Mouse (Mus musculus): Measurements from ENCODE around the gene Cntn5. TPM values are rescaled to one million over a fixed set of nuclear protein-coding genes. Genes with fewer than 3 reads are reported as not detected.

Gene Cntn5
- polyA plus RNA-seq, 1 experiment from 2014 or later, result 0.84 TPM

DNA sequence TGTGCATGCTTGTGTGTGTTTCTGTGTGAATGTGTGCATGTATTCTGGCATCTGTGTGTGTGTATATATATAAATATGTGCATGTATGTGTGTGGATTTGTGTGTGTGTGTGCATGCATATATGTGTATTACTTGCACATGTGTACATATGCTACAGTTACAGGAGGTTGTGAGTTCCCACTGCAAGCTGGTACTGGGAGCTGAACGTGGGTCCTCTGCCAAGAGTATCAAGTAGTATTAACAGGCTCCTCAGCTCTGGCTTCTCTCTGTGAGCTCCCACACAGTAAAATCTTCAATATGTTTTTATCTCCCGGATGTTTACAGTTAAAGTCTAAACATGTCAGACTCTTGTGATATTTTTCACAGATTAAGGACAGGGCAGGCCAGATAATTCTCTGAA is 833.3 kb downstream of the Cntn5 start:
- no peak for DNase-seq (ENCODE audit: low spot score)
- no peaks in the 10 kb centered on the region for H3K27me3 ChIP-seq (ENCODE audit: control insufficient read depth, insufficient read depth, low read length)
- H3K4me2 ChIP-seq (ENCODE audit: low read depth), result no peak overlapping the region
- no peaks in the 10 kb centered on the region for H3K4me1 ChIP-seq (ENCODE audit: control insufficient read depth, insufficient read depth, low read length)
- H3K36me3 ChIP-seq (ENCODE audit: control insufficient read depth, insufficient read depth, low read length), result no peaks in the 10 kb centered on the region
- no peaks in the 10 kb centered on the region for H3K9me3 ChIP-seq (ENCODE audit: control insufficient read depth, low read length)
- WGBS, result 77% methylated on average over 2 of the region's 2 CpGs
- no peak overlapping the region for H3K9ac ChIP-seq (ENCODE audit: low read length)
- H3K4me3 ChIP-seq (ENCODE audit: low read depth, low read length), result no peak overlapping the region
- no peak for ATAC-seq (ENCODE audit: insufficient read depth, low FRiP score, low TSS enrichment)
- H3K27ac ChIP-seq (ENCODE audit: low read depth, low read length), result no peak overlapping the region

- no peaks in the 10 kb centered on the region for H3K27me3 ChIP-seq (ENCODE audit: control insufficient read depth, insufficient read depth, low read length)
- no peak overlapping the region for H3K27ac ChIP-seq (ENCODE audit: low read depth, low read length)
- no peak overlapping the region for H3K4me3 ChIP-seq (ENCODE audit: low read depth, low read length)
- DNase-seq (ENCODE audit: low spot score) (no peak), ATAC-seq (ENCODE audit: insufficient read depth, low FRiP score, low TSS enrichment) (no peak; the same call in 1 of the 2 replicates)
- WGBS, result 83% methylated on average over 4 of the region's 4 CpGs
- no peak overlapping the region for H3K9ac ChIP-seq (ENCODE audit: low read length)
- no peaks in the 10 kb centered on the region for H3K36me3 ChIP-seq (ENCODE audit: control insufficient read depth, insufficient read depth, low read length)
- no peak overlapping the region for H3K4me2 ChIP-seq (ENCODE audit: low read depth)
- no peaks in the 10 kb centered on the region for H3K4me1 ChIP-seq (ENCODE audit: control insufficient read depth, insufficient read depth, low read length)
- H3K9me3 ChIP-seq (ENCODE audit: control insufficient read depth, low read length), result no peaks in the 10 kb centered on the region
Measured at GRCm38 (mm10) chr9:10044969-10045789, 859.4 kb downstream of the Cntn5 start.

GRCm38 (mm10) chr9:10043001-10043400 is 861.6 kb downstream of the Cntn5 start:
- ATAC-seq (ENCODE audit: insufficient read depth, low FRiP score, low TSS enrichment), result no peak
- WGBS, result 87% methylated on average over 3 of the region's 3 CpGs

GRCm38 (mm10) chr9:10015129-10015528 is 889.4 kb downstream of the Cntn5 start:
- Histone ChIP-seq H3K4me1 (ENCODE audit: control insufficient read depth, insufficient read depth, low read length) (no peaks in the 10 kb centered on the region), H3K9me3 (ENCODE audit: control insufficient read depth, low read length) (no peaks in the 10 kb centered on the region), H3K36me3 (ENCODE audit: control insufficient read depth, insufficient read depth, low read length) (no peaks in the 10 kb centered on the region), H3K9ac (ENCODE audit: low read length) (no peak overlapping the region), H3K27me3 (ENCODE audit: control insufficient read depth, insufficient read depth, low read length) (no peaks in the 10 kb centered on the region), H3K4me2 (ENCODE audit: low read depth) (no peak overlapping the region), H3K27ac (ENCODE audit: low read depth, low read length) (no peak overlapping the region), H3K4me3 (ENCODE audit: low read depth, low read length) (no peak overlapping the region)
- no peak for ATAC-seq (ENCODE audit: insufficient read depth, low FRiP score, low TSS enrichment)
- DNase-seq (ENCODE audit: low spot score), result no peak
- 73% methylated on average over 3 of the region's 3 CpGs for WGBS

More at GRCm38 (mm10) chr9:10043001-10043400, 861.6 kb downstream of the Cntn5 start:
- no peaks in the 10 kb centered on the region for H3K9me3 ChIP-seq (ENCODE audit: control insufficient read depth, low read length)
- DNase-seq (ENCODE audit: low spot score), result no peak
- H3K27me3 ChIP-seq (ENCODE audit: control insufficient read depth, insufficient read depth, low read length), result no peaks in the 10 kb centered on the region
- no peaks in the 10 kb centered on the region for H3K36me3 ChIP-seq (ENCODE audit: control insufficient read depth, insufficient read depth, low read length)
- H3K4me3 ChIP-seq (ENCODE audit: low read depth, low read length), result no peak overlapping the region
- H3K4me1 ChIP-seq (ENCODE audit: control insufficient read depth, insufficient read depth, low read length), result no peaks in the 10 kb centered on the region
- no peak overlapping the region for H3K4me2 ChIP-seq (ENCODE audit: low read depth)
- no peak overlapping the region for H3K27ac ChIP-seq (ENCODE audit: low read depth, low read length)
- no peak overlapping the region for H3K9ac ChIP-seq (ENCODE audit: low read length)

DNA sequence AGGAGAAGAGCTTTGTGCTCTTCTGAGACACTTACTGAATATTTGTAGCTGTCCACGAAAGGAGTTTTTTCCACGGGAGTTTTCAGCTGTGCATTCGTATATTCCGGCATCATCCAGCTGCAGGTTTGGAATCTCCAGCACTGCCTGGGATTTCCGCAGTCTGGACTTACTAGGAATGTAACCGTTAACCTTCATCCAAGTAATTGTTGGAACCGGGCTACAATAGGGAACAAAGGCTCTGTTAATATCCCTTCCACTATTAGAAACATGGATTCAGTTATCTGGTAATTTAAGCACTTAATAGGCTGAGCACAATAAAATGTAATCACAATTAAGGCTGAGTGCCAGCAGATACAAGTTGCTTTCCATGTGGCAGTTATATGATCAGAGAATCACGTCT is 920.5 kb downstream of the Cntn5 start:
- DNase-seq (ENCODE audit: low spot score), result no peak
- ATAC-seq (ENCODE audit: insufficient read depth, low FRiP score, low TSS enrichment), result no peak
- Histone ChIP-seq H3K4me2 (ENCODE audit: low read depth) (no peak overlapping the region), H3K27ac (ENCODE audit: low read depth, low read length) (no peak overlapping the region), H3K27me3 (ENCODE audit: control insufficient read depth, insufficient read depth, low read length) (no peaks in the 10 kb centered on the region), H3K9me3 (ENCODE audit: control insufficient read depth, low read length) (no peaks in the 10 kb centered on the region), H3K9ac (ENCODE audit: low read length) (no peak overlapping the region), H3K4me1 (ENCODE audit: control insufficient read depth, insufficient read depth, low read length) (no peaks in the 10 kb centered on the region), H3K36me3 (ENCODE audit: control insufficient read depth, insufficient read depth, low read length) (no peaks in the 10 kb centered on the region), H3K4me3 (ENCODE audit: low read depth, low read length) (no peak overlapping the region)
- WGBS, result 85% methylated on average over 8 of the region's 8 CpGs

DNA sequence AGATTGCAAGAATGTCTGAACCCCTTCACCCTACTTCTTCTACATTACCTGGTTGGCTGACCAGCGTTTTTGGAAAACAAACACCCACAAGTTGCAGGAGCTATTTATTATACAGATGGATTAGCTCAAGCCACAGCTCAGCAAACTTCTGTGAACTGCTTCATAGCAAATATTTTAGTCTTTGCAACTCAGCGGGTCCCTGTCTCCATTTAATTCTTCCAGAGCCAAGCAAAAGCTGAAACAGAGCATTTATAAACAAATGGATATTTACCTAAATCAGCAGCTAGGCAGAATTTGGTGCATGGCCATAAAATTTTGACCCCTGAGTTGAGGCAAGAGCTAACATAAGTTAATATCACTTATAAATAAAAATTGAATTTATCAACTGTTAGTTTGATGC is 921.4 kb downstream of the Cntn5 start:
- DNase-seq (ENCODE audit: low spot score) (no peak), ATAC-seq (ENCODE audit: insufficient read depth, low FRiP score, low TSS enrichment) (no peak)
- Histone ChIP-seq H3K9me3 (ENCODE audit: control insufficient read depth, low read length) (no peaks in the 10 kb centered on the region), H3K36me3 (ENCODE audit: control insufficient read depth, insufficient read depth, low read length) (no peaks in the 10 kb centered on the region), H3K27ac (ENCODE audit: low read depth, low read length) (no peak overlapping the region), H3K4me2 (ENCODE audit: low read depth) (no peak overlapping the region), H3K4me1 (ENCODE audit: control insufficient read depth, insufficient read depth, low read length) (no peaks in the 10 kb centered on the region), H3K9ac (ENCODE audit: low read length) (no peak overlapping the region), H3K27me3 (ENCODE audit: control insufficient read depth, insufficient read depth, low read length) (no peaks in the 10 kb centered on the region), H3K4me3 (ENCODE audit: low read depth, low read length) (no peak overlapping the region)
- 72% methylated on average over 2 of the region's 2 CpGs for WGBS

- ATAC-seq (ENCODE audit: insufficient read depth, low FRiP score, low TSS enrichment) (no peak), DNase-seq (ENCODE audit: low spot score) (no peak)
- 82% methylated on average over 4 of the region's 4 CpGs for WGBS
- Histone ChIP-seq H3K4me3 (ENCODE audit: low read depth, low read length) (no peak overlapping the region), H3K36me3 (ENCODE audit: control insufficient read depth, insufficient read depth, low read length) (no peaks in the 10 kb centered on the region), H3K4me2 (ENCODE audit: low read depth) (no peak overlapping the region), H3K9me3 (ENCODE audit: control insufficient read depth, low read length) (no peaks in the 10 kb centered on the region), H3K9ac (ENCODE audit: low read length) (no peak overlapping the region), H3K27ac (ENCODE audit: low read depth, low read length) (no peak overlapping the region), H3K4me1 (ENCODE audit: control insufficient read depth, insufficient read depth, low read length) (no peaks in the 10 kb centered on the region), H3K27me3 (ENCODE audit: control insufficient read depth, insufficient read depth, low read length) (no peaks in the 10 kb centered on the region)
Measured at GRCm38 (mm10) chr9:9965370-9965769, 939.2 kb downstream of the Cntn5 start.

DNA sequence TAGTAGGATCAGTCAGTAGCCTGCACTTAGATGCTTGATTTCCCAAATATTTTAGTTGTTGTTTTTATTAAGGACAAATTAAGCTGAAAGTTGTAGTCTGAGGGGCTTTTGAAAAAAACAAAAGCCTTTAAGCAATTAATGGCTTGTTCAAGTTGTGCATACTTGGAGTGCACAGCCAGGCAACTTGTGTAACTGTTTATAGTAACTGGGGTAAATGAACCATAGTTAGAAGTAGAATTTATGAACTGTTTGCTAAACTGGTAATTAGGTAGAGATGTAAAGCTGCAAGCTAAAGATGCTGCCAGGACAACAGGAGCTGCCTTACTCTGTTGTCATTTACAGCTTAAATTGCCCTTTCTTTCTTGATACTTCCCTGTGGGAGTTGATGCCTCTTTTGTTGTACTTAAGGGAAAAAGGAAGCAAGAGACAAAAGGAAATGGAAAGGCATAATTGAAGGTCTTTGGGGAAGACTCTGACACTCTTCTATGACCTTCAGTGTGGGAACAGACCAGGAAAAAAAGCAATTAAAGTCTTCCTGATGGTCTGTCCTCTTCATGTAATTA is 943.9 kb downstream of the Cntn5 start:
- no peaks in the 10 kb centered on the region for H3K36me3 ChIP-seq (ENCODE audit: control insufficient read depth, insufficient read depth, low read length)
- H3K27ac ChIP-seq (ENCODE audit: low read depth, low read length), result no peak overlapping the region
- no peak overlapping the region for H3K4me2 ChIP-seq (ENCODE audit: low read depth)
- no peaks in the 10 kb centered on the region for H3K9me3 ChIP-seq (ENCODE audit: control insufficient read depth, low read length)
- no peak overlapping the region for H3K4me3 ChIP-seq (ENCODE audit: low read depth, low read length)
- no peaks in the 10 kb centered on the region for H3K4me1 ChIP-seq (ENCODE audit: control insufficient read depth, insufficient read depth, low read length)
- no peaks in the 10 kb centered on the region for H3K27me3 ChIP-seq (ENCODE audit: control insufficient read depth, insufficient read depth, low read length)
- H3K9ac ChIP-seq (ENCODE audit: low read length), result no peak overlapping the region
- ATAC-seq (ENCODE audit: insufficient read depth, low FRiP score, low TSS enrichment), result no peak
- no peak for DNase-seq (ENCODE audit: low spot score)

DNA sequence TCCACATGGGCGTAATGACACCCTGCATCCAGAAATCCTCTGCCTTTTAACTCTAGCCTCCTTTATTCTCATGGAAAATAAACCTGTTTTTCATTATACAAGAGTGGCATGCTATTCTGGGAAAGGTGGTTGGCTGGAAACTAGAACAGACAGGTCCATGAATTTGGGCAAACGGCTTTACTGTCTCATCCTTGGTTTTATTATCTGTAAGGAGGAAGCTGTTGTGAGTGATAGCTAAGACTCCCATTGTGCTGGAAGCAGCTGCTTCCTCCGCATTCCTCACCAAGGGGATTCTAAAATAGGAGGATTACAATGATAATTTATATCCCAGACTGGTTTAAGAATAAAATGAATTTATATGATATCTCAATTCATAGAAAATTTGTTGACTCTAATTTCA is 955.2 kb downstream of the Cntn5 start:
- WGBS, result 51% methylated on average over 3 of the region's 3 CpGs
- Histone ChIP-seq H3K4me3 (ENCODE audit: low read depth, low read length) (no peak overlapping the region), H3K27ac (ENCODE audit: low read depth, low read length) (no peak overlapping the region), H3K9me3 (ENCODE audit: control insufficient read depth, low read length) (no peaks in the 10 kb centered on the region), H3K36me3 (ENCODE audit: control insufficient read depth, insufficient read depth, low read length) (no peaks in the 10 kb centered on the region), H3K27me3 (ENCODE audit: control insufficient read depth, insufficient read depth, low read length) (no peaks in the 10 kb centered on the region), H3K4me2 (ENCODE audit: low read depth) (no peak overlapping the region), H3K9ac (ENCODE audit: low read length) (no peak overlapping the region), H3K4me1 (ENCODE audit: control insufficient read depth, insufficient read depth, low read length) (no peaks in the 10 kb centered on the region)
- no peak for DNase-seq (ENCODE audit: low spot score)
- ATAC-seq (ENCODE audit: insufficient read depth, low FRiP score, low TSS enrichment), result no peak

Data from neural tube, embryonic 11.5 days (tissue).